Mouse (Mus musculus) neural tube, embryonic 12.5 days (tissue): Measurements from ENCODE around the gene Thrb. TPM values are rescaled to one million over a fixed set of nuclear protein-coding genes. Genes with fewer than 3 reads are reported as not detected.

Source experiments
- ATAC-seq: fragments of 200-750 bp; cut with Nextera tagmentation; 2 replicates; pipeline ENCODE4 v1.8.0; 2017; ENCODE audit warnings: low read depth, mild to moderate bottlenecking, moderate TSS enrichment, moderate library complexity; ENCODE audit not compliant: low FRiP score
- H3K27ac ChIP-seq: fragments of 300-500 bp; sonication (generic); 2 replicates; pipeline ENCODE4 v1.5.1; 2016
- H3K27me3 ChIP-seq: fragments of 300-500 bp; sonication (generic); replicated peaks from 2 replicates; pipeline ENCODE4 v1.6.1; 2016; ENCODE audit warnings: mild to moderate bottlenecking
- H3K36me3 ChIP-seq: fragments of 300-500 bp; sonication (generic); 2 replicates; pipeline ENCODE4 v1.6.1; 2016; ENCODE audit warnings: mild to moderate bottlenecking
- H3K4me1 ChIP-seq: fragments of 300-500 bp; sonication (generic); 2 replicates; pipeline ENCODE4 v1.6.1; 2016
- H3K4me2 ChIP-seq: fragments of 300-500 bp; sonication (generic); replicated peaks from 2 replicates; pipeline ENCODE4 v1.6.1; 2016; ENCODE audit warnings: mild to moderate bottlenecking
- H3K4me3 ChIP-seq: fragments of 300-500 bp; sonication (generic); 2 replicates; pipeline ENCODE4 v1.5.1; 2016
- H3K9ac ChIP-seq: fragments of 300-500 bp; sonication (generic); 2 replicates; pipeline ENCODE4 v1.6.1; 2016; ENCODE audit warnings: mild to moderate bottlenecking
- H3K9me3 ChIP-seq: fragments of 300-500 bp; sonication (generic); 2 replicates; pipeline ENCODE4 v1.6.1; 2016; ENCODE audit warnings: mild to moderate bottlenecking
- WGBS: fragments of 180-500 bp; shearing (Covaris S2); methylation state at CpG from one replicate; pipeline ENCODE4 v1.1.7; 2016; 5-methylcytosine and 5-hydroxymethylcytosine counted together
- polyA plus RNA-seq: library from polyadenylated mRNA; unstranded; fragments of >200 nt; fragmentation: Nextera tagmentation; extraction: Ambion mirVana; gene quantifications from 2 replicates; pipeline ENCODE4 v1.2.1, GENCODE M21; 2016

Gene Thrb
- polyA plus RNA-seq, 1 experiment from 2014 or later: 0.34 TPM

GRCm38 (mm10) chr14:17903121-17903520 is 243.1 kb downstream of the Thrb start:
- Histone ChIP-seq H3K4me1 (no peaks in the 10 kb centered on the region), H3K36me3 (no peaks in the 10 kb centered on the region), H3K9me3 (no peaks in the 10 kb centered on the region), H3K4me3 (no peak overlapping the region), H3K9ac (no peak overlapping the region), H3K27me3 (no peaks in the 10 kb centered on the region), H3K27ac (no peak overlapping the region), H3K4me2 (no peak overlapping the region)
- ATAC-seq: no peak
- WGBS: 81% methylated on average over 2 of the region's 2 CpGs

DNA sequence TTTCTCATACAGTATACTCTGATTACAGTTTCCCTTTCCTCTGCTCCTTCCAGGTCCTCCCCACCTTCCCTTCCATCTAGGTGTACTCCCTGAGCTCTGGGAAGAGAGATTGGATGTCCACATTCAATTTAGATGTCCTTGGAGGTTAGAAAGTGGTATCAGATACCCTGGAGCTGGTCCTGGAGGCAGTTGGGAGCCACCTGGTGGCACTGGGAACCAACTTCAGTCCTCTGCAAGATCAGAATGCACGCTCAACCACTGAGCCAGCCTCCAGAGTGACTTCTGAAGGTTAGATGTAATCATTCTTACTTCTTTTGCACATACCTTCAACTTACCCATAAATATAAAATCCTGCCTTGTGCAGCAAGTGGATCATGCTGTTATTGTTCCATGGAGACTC is 244.5 kb downstream of the Thrb start:
- H3K27ac ChIP-seq: no peak overlapping the region
- no peaks in the 10 kb centered on the region for H3K27me3 ChIP-seq
- no peak for ATAC-seq
- no peak overlapping the region for H3K9ac ChIP-seq
- no peaks in the 10 kb centered on the region for H3K9me3 ChIP-seq
- 72% methylated on average over 1 of the region's 1 CpGs for WGBS
- H3K4me3 ChIP-seq: no peak overlapping the region
- H3K36me3 ChIP-seq: no peaks in the 10 kb centered on the region
- H3K4me2 ChIP-seq: no peak overlapping the region
- H3K4me1 ChIP-seq: no peaks in the 10 kb centered on the region

DNA sequence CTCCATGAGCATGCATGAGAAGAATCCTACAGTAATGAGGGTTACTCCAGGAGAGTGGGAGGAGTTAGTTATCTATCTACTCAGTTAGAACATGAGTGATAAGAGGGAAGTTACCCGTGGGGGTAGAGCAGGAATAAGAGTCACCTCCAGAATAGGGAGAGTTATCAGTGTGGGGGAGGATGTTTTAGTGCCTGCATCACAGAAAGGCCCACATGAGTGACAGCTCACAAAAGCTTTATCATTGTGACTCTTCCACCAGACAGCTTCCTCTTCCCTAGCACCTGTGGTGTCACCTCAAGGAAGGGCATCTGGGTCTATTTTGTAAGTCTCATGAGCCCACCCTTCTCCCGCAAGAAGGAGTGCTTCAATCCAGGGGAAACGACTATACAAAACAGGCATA is 245.6 kb downstream of the Thrb start:
- 86% methylated on average over 3 of the region's 3 CpGs for WGBS
- H3K9ac ChIP-seq: no peak overlapping the region
- no peaks in the 10 kb centered on the region for H3K36me3 ChIP-seq
- no peaks in the 10 kb centered on the region for H3K4me1 ChIP-seq
- H3K27me3 ChIP-seq: no peaks in the 10 kb centered on the region
- no peak overlapping the region for H3K27ac ChIP-seq
- H3K4me2 ChIP-seq: no peak overlapping the region
- H3K4me3 ChIP-seq: no peak overlapping the region
- no peaks in the 10 kb centered on the region for H3K9me3 ChIP-seq
- no peak for ATAC-seq

GRCm38 (mm10) chr14:17906931-17907330 is 246.9 kb downstream of the Thrb start:
- Histone ChIP-seq H3K4me3 (no peak overlapping the region), H3K4me2 (no peak overlapping the region), H3K9me3 (no peaks in the 10 kb centered on the region), H3K9ac (no peak overlapping the region), H3K4me1 (no peaks in the 10 kb centered on the region), H3K27me3 (no peaks in the 10 kb centered on the region), H3K27ac (no peak overlapping the region), H3K36me3 (no peaks in the 10 kb centered on the region)
- WGBS: 80% methylated on average over 4 of the region's 4 CpGs
- no peak for ATAC-seq

- 34% methylated on average over 3 of the region's 3 CpGs for WGBS
- no peak overlapping the region for H3K9ac ChIP-seq
- H3K36me3 ChIP-seq: no peaks in the 10 kb centered on the region
- ATAC-seq: no peak
- H3K27me3 ChIP-seq: no peaks in the 10 kb centered on the region
- H3K27ac ChIP-seq: no peak overlapping the region
- H3K4me2 ChIP-seq: no peak overlapping the region
- H3K4me3 ChIP-seq: no peak overlapping the region
- no peaks in the 10 kb centered on the region for H3K4me1 ChIP-seq
- no peaks in the 10 kb centered on the region for H3K9me3 ChIP-seq
Measured at GRCm38 (mm10) chr14:17911157-17911556, 251.1 kb downstream of the Thrb start.

DNA sequence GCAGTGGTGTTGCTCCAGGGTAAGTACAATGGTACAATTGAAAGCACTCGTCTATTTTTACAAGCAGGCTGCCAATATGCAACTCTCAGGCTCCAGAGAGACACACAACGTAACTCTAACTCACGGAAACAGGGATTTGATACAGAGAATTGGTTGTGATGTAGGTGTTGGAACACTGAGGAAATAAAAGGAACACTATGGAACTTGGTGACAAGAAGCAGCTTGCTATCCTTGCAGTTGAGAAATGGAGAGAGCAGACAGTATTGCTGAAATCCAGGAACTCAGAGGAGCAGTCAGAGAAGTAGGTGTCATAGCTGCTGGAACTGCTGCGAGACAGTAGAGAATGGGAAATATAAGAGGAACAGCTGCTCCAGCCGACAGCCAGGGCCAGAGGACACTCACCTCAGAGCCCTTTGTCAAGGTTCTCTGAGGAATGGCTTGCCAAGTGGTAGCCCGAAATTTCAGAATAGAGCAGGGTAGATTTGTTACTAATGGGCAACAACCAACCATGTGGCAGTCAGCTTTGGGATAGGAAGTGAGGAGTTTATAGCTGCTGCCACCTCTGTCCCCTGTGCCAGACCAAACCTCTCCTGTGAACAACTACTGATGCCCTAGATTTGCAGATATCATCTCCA is 252.6 kb downstream of the Thrb start:
- H3K4me1 ChIP-seq: no peaks in the 10 kb centered on the region
- WGBS: 71% methylated on average over 6 of the region's 6 CpGs
- no peak overlapping the region for H3K27ac ChIP-seq
- no peaks in the 10 kb centered on the region for H3K27me3 ChIP-seq
- ATAC-seq: no peak
- no peaks in the 10 kb centered on the region for H3K36me3 ChIP-seq
- H3K9me3 ChIP-seq: no peaks in the 10 kb centered on the region
- H3K4me3 ChIP-seq: no peak overlapping the region
- H3K4me2 ChIP-seq: no peak overlapping the region
- no peak overlapping the region for H3K9ac ChIP-seq

DNA sequence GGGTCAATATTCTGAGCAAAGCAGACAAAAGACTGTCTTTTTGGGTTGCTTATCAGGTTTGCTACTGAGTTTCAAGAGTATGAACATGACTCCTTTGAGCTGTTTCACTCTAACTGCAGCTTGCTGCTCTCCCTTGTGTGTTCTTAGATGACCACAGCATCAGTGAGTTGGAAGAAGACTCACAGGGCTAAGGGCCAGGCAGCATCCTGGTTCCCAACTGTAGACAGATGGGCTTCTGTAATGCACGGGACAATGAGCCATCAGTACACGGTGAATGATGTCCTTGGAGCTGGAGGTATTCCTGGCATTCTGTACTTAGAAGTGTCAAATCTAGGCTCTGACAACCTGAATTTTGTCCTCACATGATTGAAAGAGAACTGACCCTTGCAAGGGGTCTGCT is 255.5 kb downstream of the Thrb start:
- no peak for ATAC-seq
- Histone ChIP-seq H3K4me2 (no peak overlapping the region), H3K4me1 (no peaks in the 10 kb centered on the region), H3K9me3 (no peaks in the 10 kb centered on the region), H3K9ac (no peak overlapping the region), H3K27me3 (no peaks in the 10 kb centered on the region), H3K4me3 (no peak overlapping the region), H3K36me3 (no peaks in the 10 kb centered on the region), H3K27ac (no peak overlapping the region)
- 84% methylated on average over 2 of the region's 2 CpGs for WGBS

- ATAC-seq: no peak
- no peaks in the 10 kb centered on the region for H3K36me3 ChIP-seq
- no peak overlapping the region for H3K4me3 ChIP-seq
- no peaks in the 10 kb centered on the region for H3K27me3 ChIP-seq
- H3K27ac ChIP-seq: no peak overlapping the region
- 81% methylated on average over 2 of the region's 2 CpGs for WGBS
- no peak overlapping the region for H3K9ac ChIP-seq
- H3K4me2 ChIP-seq: no peak overlapping the region
- no peaks in the 10 kb centered on the region for H3K4me1 ChIP-seq
- no peaks in the 10 kb centered on the region for H3K9me3 ChIP-seq
Measured at GRCm38 (mm10) chr14:17916651-17917050, 256.6 kb downstream of the Thrb start.

GRCm38 (mm10) chr14:17917124-17917763 is 257.2 kb downstream of the Thrb start:
- Histone ChIP-seq H3K4me2 (no peak overlapping the region), H3K9me3 (no peaks in the 10 kb centered on the region), H3K27me3 (no peaks in the 10 kb centered on the region), H3K27ac (no peak overlapping the region), H3K36me3 (no peaks in the 10 kb centered on the region), H3K4me3 (no peak overlapping the region), H3K9ac (no peak overlapping the region), H3K4me1 (no peaks in the 10 kb centered on the region)
- WGBS: 75% methylated on average over 3 of the region's 3 CpGs
- ATAC-seq: 0 out of 2 replicates have a peak, but pooled peaks have one; percentile 25

GRCm38 (mm10) chr14:17917899-17918298 is 257.8 kb downstream of the Thrb start:
- H3K9ac ChIP-seq: no peak overlapping the region
- ATAC-seq: no peak
- H3K4me3 ChIP-seq: no peak overlapping the region
- H3K36me3 ChIP-seq: no peaks in the 10 kb centered on the region
- H3K27ac ChIP-seq: no peak overlapping the region
- no peaks in the 10 kb centered on the region for H3K27me3 ChIP-seq
- no peaks in the 10 kb centered on the region for H3K9me3 ChIP-seq
- H3K4me2 ChIP-seq: no peak overlapping the region
- H3K4me1 ChIP-seq: no peaks in the 10 kb centered on the region
- 50% methylated on average over 3 of the region's 3 CpGs for WGBS

DNA sequence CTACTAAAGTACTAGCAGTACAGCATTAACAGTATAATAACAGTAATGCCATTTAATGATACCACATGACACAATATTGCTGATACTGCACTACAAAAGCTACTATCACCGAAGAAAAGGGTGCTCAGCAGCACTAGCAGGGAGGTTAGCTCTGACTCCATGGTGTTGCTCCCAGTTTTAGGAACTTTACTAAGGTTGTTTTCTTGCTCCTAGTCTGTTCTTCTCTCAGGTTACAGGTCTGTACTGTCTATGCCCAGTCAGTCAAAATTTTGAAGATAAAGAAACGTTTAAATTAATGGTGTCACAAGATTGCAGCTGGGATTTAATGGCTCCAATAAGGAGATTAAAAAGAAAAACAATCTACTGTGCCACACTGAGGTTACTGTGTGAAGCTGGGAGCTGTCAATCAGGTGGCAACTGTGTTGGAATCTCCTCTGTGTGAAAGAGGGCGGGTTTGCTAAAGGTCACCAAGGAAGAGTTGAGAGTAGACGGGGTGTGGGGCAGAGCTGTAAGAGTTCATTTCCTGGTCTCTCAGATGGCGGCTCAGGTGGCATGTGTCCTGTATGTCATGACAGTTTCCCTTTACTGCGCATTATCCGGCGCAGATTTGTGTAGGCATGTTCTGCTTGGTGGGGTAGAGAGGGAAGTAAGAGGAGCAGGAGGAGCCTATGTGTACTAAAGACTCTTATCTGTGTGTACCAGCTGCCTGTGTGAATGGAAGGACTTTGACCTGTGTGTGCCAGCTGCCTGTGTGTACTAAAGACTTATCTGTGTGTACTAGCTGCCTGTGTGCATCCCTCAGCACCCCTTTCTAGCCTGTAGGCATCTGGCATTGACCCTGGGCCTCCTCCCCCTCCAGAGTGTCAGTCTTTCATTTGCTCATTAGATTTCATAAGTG is 263.0 kb downstream of the Thrb start:
- no peak overlapping the region for H3K27ac ChIP-seq
- H3K4me2 ChIP-seq: no peak overlapping the region
- H3K27me3 ChIP-seq: no peaks in the 10 kb centered on the region
- no peaks in the 10 kb centered on the region for H3K36me3 ChIP-seq
- no peaks in the 10 kb centered on the region for H3K9me3 ChIP-seq
- H3K9ac ChIP-seq: no peak overlapping the region
- WGBS: 82% methylated on average over 8 of the region's 8 CpGs
- no peaks in the 10 kb centered on the region for H3K4me1 ChIP-seq
- no peak overlapping the region for H3K4me3 ChIP-seq
- ATAC-seq: no peak

GRCm38 (mm10) chr14:17927469-17927868 is 267.4 kb downstream of the Thrb start:
- Histone ChIP-seq H3K9ac (no peak overlapping the region), H3K36me3 (no peaks in the 10 kb centered on the region), H3K27me3 (no peaks in the 10 kb centered on the region), H3K4me3 (no peak overlapping the region), H3K4me2 (no peak overlapping the region), H3K27ac (no peak overlapping the region), H3K9me3 (no peaks in the 10 kb centered on the region), H3K4me1 (no peaks in the 10 kb centered on the region)
- ATAC-seq: no peak
- WGBS: 38% methylated on average over 1 of the region's 1 CpGs
